Mouse (Mus musculus): Measurements from ENCODE around the gene Btbd19. TPM values are rescaled to one million over a fixed set of nuclear protein-coding genes. Genes with fewer than 3 reads are reported as not detected.

Gene Btbd19
- total RNA-seq, 2 experiments from 2014 or later = 13.0 to 14.0 TPM

- no peak for DNase-seq (ENCODE audit: low spot score in 2 of 2)
- intact Hi-C loops (cut with DNase I) = no loop called here
These were observed 30.7 kb downstream of the Btbd19 start for GRCm38 (mm10) chr4:117094626-117095361.

GRCm38 (mm10) chr4:117090586-117090985 lies 34.9 kb downstream of the Btbd19 start:
- intact Hi-C loops (cut with DNase I) = no loop called here
- no peak for DNase-seq (ENCODE audit: low spot score in 2 of 2)

- intact Hi-C loops (cut with DNase I) = no loop called here
- no peak for DNase-seq (ENCODE audit: low spot score in 2 of 2)
These were observed 37.4 kb downstream of the Btbd19 start for GRCm38 (mm10) chr4:117087948-117088640.

GRCm38 (mm10) chr4:117071183-117071582 lies 54.3 kb downstream of the Btbd19 start:
- intact Hi-C loops (cut with DNase I) = no loop called here

GRCm38 (mm10) chr4:117070624-117071023 lies 54.9 kb downstream of the Btbd19 start:
- intact Hi-C loops (cut with DNase I) = no loop called here
- DNase-seq (ENCODE audit: low spot score in 2 of 2) = no peak

More at GRCm38 (mm10) chr4:117071183-117071582, 54.3 kb downstream of the Btbd19 start:
- DNase-seq (ENCODE audit: low spot score in 2 of 2) = no peak

GRCm38 (mm10) chr4:117069647-117070046 lies 55.9 kb downstream of the Btbd19 start:
- intact Hi-C loops (cut with DNase I) = no loop called here

More at GRCm38 (mm10) chr4:117069647-117070046, 55.9 kb downstream of the Btbd19 start:
- no peak for DNase-seq (ENCODE audit: low spot score in 2 of 2)

Small RNA genes within 50 kb of the gene (microRNA-seq; reads per million reads assigned to microRNA genes)
- 0 reads per million in 2 experiments for gene Gm22398

Other genes with a start within 250 kb of the Btbd19 start
- 10 to 100 TPM; 10.4 to 11.5 TPM for gene Zswim5, start 248.3 kb downstream of the Btbd19 start, total RNA-seq (2021)
- 10 to 100 TPM; 50.4 to 62.1 TPM for gene Urod, start 131.3 kb downstream of the Btbd19 start, total RNA-seq (2021)
- gene Hectd3, start 130.4 kb downstream of the Btbd19 start, total RNA-seq (2021) = 10 to 100 TPM; 36.8 to 44.2 TPM
- gene Eif2b3, start 106.3 kb downstream of the Btbd19 start, total RNA-seq (2021) = 10 to 100 TPM; 18.5 to 19.7 TPM
- gene Ptch2, start 29.6 kb downstream of the Btbd19 start, total RNA-seq (2021) = 1 to 10 TPM; 1.4 to 2.0 TPM
- not detected for gene Tctex1d4, start 1.1 kb upstream of the Btbd19 start, total RNA-seq (2021)
- 10 to 100 TPM; 11.4 to 16.3 TPM for gene Plk3, start 8.2 kb upstream of the Btbd19 start, total RNA-seq (2021)
- 100 to 1,000 TPM; 452 to 469 TPM for gene Rps8, start 30.5 kb upstream of the Btbd19 start, total RNA-seq (2021)
- under 1 TPM; 0.14 to 0.21 TPM for gene Kif2c, start 56.9 kb upstream of the Btbd19 start, total RNA-seq (2021)
- gene Tmem53, start 126.2 kb upstream of the Btbd19 start, total RNA-seq (2021) = 1 to 10 TPM; 2.4 to 5.2 TPM
- under 1 TPM in 1 of 2 experiments, not detected in 1; 0.55 TPM for gene Armh1, start 126.4 kb upstream of the Btbd19 start, total RNA-seq (2021)

Data from left cerebral cortex, postnatal 25 days (tissue).